Mouse (Mus musculus): ENCODE measurements around the gene Abhd16b.
A peak's percentile ranks its signal among the peaks of the same experiment; 100 is the strongest.

Abhd16b gene

DNA sequence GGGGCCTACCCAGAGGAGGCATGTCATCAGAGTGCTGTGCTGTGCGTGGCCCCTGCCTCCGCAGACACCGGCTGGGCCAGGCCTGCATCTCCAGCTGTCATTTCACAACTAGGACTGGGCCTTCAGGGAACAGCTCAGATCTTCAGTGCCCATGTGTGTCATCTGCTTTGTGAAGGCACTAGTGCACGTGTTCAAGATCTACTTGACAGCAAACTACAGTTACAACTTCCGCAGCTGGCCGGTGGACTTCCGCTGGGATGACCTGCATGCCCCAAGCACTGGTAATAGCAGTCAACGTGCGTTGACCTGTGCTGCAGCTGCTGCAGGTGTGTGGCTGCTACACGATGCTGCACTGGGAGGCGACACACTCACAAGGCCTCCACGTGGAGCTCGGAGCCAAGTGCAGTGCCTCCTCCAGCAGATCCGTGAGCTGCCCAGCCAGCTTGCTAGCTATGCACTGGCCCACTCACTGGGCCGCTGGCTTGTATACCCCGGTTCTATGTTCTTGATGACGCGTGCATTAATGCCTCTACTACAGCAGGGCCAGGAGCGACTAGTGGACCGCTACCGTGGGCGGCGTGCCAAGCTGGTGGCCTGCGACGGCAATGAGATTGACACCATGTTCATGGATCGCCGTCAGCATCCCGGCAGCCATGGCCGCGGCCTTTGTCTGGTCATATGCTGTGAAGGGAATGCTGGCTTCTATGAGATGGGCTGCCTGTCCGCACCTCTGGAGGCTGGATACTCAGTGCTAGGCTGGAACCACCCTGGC, at the start of gene Abhd16b:
Gene Abhd16b (plus strand): TSS at position 51 of the 772 bp plus-strand sequence.
- no peak for DNase-seq

DNA sequence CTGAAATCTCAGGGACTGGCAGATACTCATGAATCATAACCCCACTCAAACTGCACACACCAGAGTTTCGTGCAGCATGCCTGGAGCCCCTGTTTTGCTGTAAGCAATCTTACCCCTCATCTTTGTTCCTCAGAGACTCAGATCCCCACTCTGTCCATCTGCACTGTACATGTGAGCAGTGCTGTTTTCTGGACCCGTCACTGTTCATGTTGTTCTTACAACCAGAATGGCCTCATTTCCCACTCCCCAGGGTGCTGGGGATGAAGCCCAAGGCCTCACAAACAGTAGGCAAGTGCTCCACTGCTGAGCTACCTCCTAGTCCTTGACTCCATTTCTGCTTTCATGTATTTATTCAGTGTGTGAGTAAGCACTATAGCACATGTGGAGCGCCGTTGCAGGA, 40.8 kb upstream of the Abhd16b start:
- DNase-seq, result no peak

DNA sequence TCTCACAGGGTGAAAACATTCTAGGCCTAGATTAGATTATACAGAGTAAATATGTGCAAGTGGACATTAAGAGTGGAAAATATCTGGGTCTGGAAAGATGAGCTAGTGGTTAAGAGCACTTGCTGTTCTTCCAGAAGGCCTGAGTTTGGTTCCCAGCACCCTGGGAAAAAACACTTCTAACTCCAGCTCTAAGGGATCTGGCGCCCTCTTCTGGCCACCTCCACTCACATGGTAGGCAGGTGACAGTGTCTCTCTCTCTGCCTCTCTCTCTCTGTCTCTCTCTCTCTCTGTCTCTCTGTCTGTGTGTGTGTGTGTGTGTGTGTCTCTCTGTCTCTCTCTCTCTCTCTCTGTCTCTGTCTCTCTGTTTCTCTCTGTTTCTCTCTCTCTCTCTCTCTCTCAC, 39.7 kb upstream of the Abhd16b start:
- DNase-seq, result no peak

DNA sequence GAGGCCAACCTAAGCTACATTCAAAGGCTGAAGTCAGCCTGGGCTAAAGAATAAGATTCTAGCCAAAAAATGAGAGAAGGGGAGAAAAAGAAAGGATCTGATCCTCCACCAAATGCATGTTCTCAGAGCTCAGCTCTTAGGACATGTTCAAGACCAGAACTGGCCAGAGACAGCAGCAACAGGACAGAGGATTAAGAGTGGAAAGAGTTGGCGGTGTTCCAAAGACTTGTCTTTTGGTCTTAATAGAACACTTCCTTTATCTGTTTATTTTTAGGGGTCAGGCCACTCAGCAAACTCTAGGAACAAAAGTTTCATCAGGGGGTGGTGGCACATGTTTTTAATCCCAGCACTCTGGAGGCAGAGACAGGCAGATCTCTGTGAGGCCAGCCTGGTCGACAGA, 37.1 kb upstream of the Abhd16b start:
- peak in 1 of 2 experiments; percentile 65 for DNase-seq

DNA sequence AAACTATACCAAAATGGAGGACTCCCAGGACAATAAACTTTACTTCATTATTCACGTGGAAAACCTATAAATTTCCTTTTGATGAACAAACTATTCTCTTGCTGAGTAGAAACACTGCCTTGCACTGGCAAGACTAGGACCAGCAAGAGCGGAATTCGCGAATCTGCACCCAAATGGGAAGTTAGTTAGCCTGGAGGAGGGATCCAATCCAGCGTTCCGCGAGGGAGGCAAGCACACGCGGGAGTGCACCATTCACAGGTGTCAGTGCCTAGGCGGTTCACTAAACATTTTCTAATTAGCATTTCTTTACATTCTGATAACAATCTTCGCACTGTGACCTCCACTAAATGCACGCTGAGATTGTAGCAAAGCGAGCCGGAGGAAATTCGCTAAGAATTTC, 35.2 kb upstream of the Abhd16b start:
- peak in 1 of 2 experiments; percentile 31 for DNase-seq

DNA sequence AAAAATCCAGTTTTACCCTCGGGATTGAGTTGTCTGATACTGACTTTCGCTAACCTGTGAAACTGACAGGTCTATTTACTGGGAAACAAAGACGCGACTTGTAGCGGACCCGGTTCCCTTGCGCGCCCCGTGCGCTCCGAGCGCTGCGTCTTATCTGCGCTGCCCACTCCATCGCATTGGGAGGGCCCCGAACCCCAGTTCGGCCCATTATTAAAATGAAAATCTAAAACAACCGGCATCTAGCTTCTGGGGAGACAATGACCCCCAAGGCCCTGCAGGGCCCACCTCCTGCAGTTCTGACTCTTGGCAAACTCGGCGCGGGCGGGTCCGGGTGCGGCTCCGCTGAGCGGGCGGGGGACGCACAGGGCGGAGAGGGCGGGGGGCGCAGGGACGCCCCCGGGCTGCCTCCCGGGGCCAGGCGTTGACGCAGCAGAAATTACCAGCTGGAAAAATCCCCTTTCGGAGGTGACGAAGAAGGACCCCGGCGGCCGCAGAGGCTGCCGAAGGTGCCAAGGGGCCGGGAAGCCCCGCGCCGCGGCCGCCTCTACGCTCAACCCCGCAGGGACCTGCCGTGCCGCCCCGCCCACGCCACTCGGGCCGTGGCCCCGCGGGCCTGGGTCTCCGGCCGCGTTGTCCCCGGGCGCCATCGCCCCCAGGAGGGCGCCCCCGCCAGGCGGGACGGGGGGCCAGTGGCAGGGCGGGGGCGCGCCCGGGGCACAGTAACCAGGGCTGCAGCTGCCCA, 34.4 kb upstream of the Abhd16b start:
- peak; percentile 44 to 64 for DNase-seq

DNA sequence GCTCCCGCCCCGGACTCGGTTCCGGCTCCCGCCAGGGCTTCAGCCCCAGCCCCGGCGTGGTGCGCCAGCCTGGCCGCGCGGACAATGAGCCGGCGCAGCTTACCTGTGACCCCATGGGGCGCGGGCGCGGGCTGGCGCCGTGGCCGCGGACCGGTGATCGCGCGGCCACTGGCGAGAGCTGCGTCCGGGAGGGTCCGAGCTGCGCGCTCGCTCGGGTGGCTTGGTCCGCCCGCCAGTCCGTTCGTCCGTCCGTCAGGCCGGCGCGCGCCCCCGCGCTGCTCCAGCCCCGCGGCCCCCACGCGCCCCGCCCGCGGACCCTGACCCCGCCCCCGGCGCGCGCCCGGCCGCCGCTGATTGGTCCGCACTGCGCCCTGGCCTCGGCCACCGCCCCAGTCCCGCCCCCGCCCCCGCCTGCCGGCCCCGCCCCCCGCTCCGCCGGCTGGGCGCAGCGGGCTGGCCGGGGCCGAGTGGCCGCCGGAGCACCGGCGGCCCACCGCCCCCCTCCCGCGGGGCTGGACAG, 33.8 kb upstream of the Abhd16b start, which contains the start of gene Zbtb46:
Gene Zbtb46 (minus strand): TSS at position 274 of the 520 bp plus-strand sequence.
- peak; percentile 90 to 97 for DNase-seq

DNA sequence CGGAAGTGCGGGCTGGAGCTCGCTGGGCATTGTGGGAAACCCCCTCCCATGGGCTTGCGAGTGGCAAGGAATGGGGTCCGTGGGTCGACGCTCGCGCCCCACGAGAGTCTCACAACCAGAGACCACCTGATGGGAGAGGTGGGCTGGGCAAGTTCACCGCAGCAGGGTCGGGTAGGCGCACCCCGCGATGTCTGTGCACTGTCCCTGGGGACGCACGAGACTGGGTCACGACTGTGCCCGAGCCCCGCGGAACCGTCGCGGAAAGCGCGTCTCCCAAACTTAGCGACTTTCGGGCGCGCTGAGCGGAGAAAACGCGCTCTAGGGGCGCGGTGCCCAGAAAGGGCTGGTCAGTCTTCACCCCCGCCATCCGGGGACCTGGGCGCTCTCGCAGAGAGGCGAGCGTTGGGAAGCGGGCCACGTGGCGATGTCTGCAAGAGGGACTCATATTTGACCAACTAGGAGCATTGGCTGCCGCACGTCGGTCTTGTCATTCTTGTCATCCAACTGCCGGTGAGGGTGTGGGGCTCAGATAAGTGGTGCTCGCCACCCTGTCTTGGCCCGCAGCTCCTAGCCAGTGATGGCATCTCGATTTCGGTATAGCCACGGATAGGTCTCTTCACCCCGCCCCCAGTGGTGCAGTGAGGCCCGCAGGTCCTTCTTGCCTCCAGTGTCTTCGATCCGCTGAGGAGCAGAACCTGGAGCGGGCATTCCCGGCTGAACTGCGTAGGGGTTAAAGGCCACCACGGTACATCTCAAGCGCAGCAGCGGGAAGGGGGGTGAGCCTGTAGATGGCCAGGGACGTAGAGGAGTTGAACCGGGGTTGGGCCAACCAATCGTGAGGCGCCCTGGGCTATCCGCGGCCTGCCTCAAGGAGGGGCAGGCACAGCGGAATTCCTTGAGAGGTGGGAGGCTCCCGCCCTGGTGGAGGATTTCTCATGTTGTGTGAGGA, 33.1 kb upstream of the Abhd16b start:
- peak; percentile 75 to 90 for DNase-seq

DNA sequence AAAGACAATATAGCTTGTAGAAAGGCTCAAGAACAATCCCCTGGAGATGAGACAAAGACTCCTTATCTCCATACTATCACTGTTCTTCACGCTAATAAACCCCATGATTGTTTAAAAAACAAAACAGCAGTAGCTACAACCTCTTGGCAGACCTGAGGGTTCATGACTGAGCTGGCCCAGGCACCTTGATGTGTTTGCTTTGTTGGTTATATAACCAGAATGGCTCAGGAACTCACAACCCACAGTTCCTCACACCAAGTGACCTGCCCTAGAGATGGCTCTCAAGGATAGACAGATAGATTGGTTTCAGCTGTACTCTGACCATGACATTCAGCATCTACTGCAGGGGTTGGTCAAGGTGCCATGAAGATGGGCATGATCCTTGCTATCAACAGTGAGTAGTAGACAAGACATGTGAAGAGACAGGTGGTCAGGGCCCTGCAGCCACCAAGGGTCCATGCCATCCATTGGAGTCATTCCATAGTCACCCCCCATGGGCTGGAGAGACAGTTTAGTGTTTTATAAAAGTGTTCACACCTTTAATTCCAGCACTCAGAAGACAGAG, 31.4 kb upstream of the Abhd16b start:
- no peak for DNase-seq

DNA sequence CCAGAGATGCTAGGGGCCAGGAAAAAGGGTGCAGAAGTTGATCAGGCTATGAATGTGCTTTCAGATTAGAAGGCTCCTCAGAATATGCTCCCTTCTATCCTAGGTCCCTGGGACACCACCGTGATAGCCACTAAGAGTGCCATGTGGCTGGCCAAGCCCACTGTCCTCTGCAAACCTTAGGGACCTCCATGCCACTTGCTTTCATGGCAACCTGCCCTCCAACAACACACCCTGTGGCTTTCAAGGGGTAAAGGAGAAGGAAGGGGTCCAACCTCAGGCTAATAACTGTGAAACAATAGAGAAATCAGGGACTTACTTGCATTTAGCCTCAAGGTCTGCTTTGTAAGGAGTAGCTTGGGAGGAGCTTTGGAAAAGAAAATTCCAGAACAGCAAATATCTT, 30.4 kb upstream of the Abhd16b start:
- no peak for DNase-seq

DNA sequence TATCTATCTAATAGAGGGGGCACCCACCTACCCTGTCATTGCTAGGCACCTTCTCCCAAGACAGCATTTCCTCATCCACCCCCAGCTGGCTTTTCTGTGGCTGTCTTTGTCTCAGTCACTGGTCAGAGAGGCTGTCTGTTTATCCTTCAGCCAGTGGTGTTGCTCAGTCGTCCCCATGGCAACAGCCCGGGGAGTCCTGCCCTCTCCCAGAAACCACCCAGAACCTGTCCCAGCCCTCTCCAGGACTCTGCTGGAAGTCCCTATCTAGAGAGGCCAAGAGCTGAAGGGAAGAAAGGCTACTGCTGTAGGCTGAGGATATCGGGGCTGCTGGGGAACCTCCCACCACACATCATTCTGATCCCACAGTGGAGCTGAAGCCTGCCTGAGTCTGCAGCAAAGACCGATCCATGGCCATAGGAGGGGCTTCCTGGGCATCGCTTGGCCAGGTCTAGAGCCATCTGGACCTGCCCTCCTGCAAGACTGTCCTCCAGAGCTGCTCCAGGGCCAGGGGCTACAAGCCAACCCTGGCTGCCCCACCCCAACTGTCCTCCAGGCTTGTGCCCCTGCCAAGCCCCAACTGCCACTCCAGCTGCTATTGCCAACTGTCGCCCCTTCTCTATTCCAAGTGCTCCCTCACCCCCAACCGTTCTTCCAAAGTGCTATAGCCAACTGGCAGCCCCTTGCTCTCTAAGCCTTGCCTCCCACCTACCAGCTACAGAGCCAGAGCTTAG, 29.8 kb upstream of the Abhd16b start:
- DNase-seq, result peak; percentile 69 to 88

DNA sequence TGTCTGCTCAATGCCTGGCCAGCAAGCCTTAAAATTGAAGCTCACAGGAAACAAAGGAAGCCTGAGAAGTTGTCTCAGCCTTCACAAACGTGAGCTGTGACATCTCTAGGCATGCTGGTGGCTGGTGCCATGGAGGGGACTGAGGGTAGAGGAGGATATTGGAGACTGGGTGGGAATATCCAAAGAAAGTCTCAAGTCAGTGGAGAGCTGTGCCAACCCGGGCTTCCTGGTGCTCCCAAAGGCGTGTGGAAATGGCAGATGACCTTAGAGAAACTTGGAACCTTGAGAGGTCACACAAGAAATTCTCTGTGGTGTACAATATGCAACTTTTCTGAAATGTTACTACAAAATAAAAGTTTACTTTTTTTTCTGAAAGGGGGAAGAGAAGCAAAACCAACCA, 27.6 kb upstream of the Abhd16b start:
- DNase-seq, result no peak

DNA sequence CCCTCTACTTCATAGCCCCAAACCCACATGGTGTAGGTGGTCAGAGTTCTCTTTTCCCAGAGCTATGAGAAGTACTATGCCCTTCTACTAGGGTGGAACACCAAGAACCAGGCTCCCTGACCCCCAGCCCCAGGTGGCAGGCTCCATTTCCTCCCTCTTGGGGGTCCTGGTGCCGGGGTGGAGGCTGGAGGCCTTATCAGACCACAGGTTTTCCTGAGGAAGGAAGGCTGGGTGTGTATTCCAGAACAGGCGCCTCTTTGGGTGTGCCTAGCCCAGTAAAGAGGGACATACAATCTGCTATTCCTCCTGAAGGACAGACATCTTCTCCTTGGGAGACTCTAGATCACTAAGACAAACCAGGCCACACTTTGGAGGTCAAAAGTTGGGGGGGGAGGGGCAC, 22.7 kb upstream of the Abhd16b start:
- peak in 1 of 2 experiments; percentile 76 for DNase-seq

DNA sequence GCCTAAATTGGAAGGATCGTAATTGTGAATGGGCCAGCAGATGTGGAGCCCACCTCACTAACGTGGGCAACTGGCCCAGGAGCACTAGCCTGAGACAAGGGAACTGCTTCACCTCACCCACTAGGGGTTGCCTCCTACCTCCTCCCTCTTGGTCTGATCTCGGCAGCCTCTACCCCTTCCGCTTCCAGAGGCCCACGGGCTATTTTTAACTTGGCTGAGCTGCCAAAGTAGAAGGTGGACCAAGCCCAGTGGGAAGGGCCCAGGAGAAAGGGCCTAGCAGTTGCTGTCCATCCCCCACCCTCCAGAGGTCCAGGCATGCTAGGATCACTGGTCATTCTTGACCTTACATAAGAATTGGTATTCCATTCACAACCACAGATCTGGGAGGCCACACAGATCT, 21.8 kb upstream of the Abhd16b start:
- peak; percentile 62 to 88 for DNase-seq

DNA sequence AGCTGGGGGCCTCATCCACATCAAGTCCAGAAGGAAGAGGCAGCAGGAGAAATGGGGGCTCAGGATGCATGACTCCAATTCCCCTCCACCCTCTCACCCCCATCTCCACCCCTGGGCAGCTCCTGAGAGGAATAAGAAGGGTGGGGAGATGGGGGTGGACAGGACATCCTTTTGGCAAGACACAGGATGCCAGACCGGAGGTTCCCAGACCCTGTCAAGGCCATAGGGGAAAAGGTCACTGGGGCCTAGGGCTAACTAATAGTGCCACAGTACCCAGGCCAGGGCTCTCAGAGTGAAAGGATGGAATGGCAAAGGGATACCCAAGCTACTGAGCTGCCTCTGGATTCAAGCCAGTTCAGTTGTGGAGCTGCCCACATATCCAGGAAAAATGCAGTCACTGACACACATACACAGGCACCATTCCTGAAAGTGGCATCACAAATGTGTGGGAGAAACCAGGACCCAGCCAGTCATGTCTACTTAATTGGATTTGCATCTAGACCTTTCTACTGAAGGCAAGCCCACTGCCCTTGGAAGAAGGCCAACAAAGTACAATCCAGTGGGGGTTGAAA, 20.7 kb upstream of the Abhd16b start:
- peak; percentile 43 to 78 for DNase-seq

DNA sequence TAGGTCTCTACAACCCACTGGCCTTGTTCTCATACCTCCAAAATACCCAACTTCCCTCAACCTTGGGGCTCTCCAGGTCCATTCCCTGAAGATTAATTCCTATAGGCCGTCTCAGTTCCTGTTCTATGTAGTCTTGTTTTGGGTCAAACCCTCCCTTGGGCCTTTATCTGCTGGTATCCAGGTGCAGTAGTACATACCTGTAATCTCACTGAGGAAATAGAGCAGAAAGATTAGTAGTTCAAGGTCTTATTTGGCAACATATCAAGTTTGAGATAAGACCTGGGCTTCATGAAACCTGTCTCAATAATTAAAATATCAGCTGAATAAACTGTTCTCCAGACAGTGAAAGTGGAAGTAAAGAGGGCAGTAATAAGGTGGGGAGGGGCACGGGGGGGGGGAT, 9.9 kb upstream of the Abhd16b start:
- no peak for DNase-seq

DNA sequence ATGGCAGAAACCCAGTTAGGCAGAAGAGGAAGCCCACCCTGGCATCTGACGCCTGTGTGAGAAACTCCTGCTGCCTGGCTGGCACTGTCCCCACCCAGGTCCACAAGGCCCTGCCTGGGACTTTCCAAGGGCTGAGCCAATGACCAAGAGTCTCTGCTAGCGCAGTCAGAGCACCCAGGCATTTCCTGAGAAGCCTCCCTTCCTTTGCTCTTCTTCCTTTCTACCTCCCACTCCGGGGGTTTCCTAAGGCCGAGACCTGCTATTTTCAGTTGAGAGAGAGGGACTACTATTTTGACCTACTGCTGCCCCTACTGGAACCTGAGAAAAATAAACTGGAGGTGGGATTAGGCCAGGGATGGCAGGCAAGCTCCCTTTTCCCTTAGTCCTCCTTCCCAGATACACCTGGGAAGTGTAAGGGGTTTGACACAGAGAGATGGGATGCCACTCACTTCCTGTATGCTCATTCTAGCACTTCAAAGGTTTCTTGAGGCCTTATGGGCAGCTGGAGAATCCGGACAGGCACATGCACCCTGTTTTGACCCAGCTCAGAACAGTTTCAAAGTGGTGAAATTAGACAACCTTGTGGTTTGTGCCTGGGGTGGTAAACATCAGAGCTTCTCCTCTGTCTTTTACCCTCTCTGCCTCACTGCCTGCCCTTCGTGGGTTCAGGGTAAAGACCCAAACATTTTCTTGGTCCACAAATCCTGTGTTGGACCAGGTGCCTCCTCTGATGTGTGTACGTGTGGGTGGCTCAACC, 9.3 kb upstream of the Abhd16b start:
- DNase-seq, result peak; percentile 57 to 79

DNA sequence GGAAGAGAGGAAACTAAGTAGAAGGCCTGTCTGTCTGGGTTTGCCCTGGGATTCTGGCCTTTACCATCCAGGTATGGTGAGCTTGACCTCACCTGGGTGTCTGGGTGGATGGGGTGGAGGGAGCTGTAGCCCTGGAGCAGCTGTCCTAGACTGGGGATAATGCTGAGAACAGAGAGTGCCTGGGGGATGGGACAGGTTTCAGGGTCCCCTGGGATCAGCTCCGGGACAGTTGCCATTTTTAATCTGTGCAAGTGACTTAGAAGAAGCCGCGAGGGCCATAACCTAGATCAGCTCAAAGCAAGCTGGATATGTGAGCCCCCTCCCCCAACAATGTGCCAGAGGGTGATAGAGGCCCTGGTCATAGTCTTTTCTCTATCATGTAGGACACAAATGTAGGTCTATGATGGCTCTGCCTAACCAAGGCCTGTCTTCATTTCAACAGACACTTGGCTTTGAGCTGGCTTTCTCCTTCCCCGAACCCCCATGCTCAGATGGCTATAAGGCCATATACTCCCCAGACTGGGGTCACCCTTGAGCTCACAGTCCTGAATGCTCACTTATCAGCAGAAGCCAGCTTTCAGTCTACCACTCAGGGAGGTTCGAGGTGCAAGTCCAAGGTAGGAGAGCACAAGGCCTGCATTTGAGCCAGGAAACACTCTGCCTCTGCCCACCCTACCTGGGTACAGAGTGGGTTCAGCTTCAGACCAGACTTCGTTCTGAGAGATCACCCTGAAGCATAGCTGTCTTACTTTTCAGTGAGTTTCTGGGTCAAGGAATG, 8.4 kb upstream of the Abhd16b start:
- DNase-seq, result peak in 1 of 2 experiments; percentile 43

DNA sequence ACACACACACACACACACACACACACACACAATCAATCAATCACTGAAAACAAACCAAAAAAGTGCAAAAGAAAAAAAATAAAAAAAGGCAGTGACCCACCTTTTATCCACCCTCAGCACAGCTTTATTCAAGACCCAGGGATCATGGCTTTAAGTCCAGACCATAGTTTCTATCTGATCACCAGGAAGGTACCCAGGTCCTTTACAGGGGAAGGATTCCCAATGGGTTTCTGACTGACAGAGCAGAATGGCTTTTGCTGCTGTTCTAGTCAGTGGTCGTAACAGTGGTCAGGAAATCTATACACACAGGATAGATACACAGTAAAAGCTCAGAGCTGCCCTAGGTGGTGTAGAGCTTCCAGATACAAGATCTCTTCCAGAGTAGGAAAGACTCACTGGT, 7.3 kb upstream of the Abhd16b start:
- no peak for DNase-seq

All from kidney, postnatal 25 days (tissue).